Mouse (Mus musculus): ENCODE data around the gene Anapc7. TPM values are rescaled to one million over a fixed set of nuclear protein-coding genes. Genes with fewer than 3 reads are reported as not detected.

Anapc7 gene
- total RNA-seq, 2 experiments from 2014 or later: 28.6 to 30.5 TPM

Other genes with a start within 250 kb of the Anapc7 start
- gene Hvcn1, start 214.9 kb upstream of the Anapc7 start, total RNA-seq (2021): 1 to 10 TPM; 2.4 to 3.3 TPM
- gene Tctn1, start 157.2 kb upstream of the Anapc7 start, total RNA-seq (2021): 10 to 100 TPM; 11.5 to 14.5 TPM
- gene Pptc7, start 137.3 kb upstream of the Anapc7 start, total RNA-seq (2021): 10 to 100 TPM; 41.1 to 43.6 TPM
- 1 to 10 TPM; 4.5 to 4.9 TPM for gene Rad9b, start 67.5 kb upstream of the Anapc7 start, total RNA-seq (2021)
- 100 to 1,000 TPM; 173 to 175 TPM for gene Vps29, start 67.3 kb upstream of the Anapc7 start, total RNA-seq (2021)
- 10 to 100 TPM; 29.7 to 31.4 TPM for gene Gpn3, start 49.8 kb upstream of the Anapc7 start, total RNA-seq (2021)
- 10 to 100 TPM; 76.0 to 81.9 TPM for gene Fam216a, start 49.3 kb upstream of the Anapc7 start, total RNA-seq (2021)
- 100 to 1,000 TPM; 260 to 262 TPM for gene Arpc3, start 29.8 kb upstream of the Anapc7 start, total RNA-seq (2021)
- gene Atp2a2, start 80.5 kb downstream of the Anapc7 start, total RNA-seq (2021): 100 to 1,000 TPM; 639 to 686 TPM
- 10 to 100 TPM; 37.1 to 40.5 TPM for gene Ift81, start 192.8 kb downstream of the Anapc7 start, total RNA-seq (2021)
- gene P2rx7, start 222.2 kb downstream of the Anapc7 start, total RNA-seq (2021): 1 to 10 TPM; 7.4 to 7.7 TPM

All from layer of hippocampus, postnatal 36 days (tissue).